Mouse (Mus musculus) heart, adult 2 months (tissue): ENCODE measurements around the gene Cdk14. TPM values are rescaled to one million over a fixed set of nuclear protein-coding genes. Genes with fewer than 3 reads are reported as not detected.

Experiments
- DNase-seq, 2 experiments: peaks; one replicate each; pipeline ENCODE4 v3.0.0; 2021
- H3K27ac ChIP-seq: fragments of 200-600 bp; 2 replicates; pipeline ENCODE4 v1.8.1; 2022
- H3K27me3 ChIP-seq: fragments of 200-500 bp; 2 replicates; pipeline ENCODE4 v1.6.1; 2012; ENCODE audit warnings: mild to moderate bottlenecking, low read length, inconsistent platforms, mixed read lengths; ENCODE audit not compliant: control insufficient read depth, insufficient read depth
- H3K36me3 ChIP-seq: fragments of 200-500 bp; 2 replicates; pipeline ENCODE4 v1.6.1; 2012; ENCODE audit warnings: low read length, inconsistent platforms; ENCODE audit not compliant: control insufficient read depth, insufficient read depth
- H3K4me1 ChIP-seq: fragments of 200-500 bp; 2 replicates; pipeline ENCODE4 v1.6.1; 2011; ENCODE audit warnings: low read length; ENCODE audit not compliant: control insufficient read depth, insufficient read depth
- H3K4me3 ChIP-seq: fragments of 200-600 bp; 2 replicates; pipeline ENCODE4 v1.8.1; 2022
- H3K79me2 ChIP-seq: fragments of 200-500 bp; replicated peaks from 2 replicates; pipeline ENCODE4 v1.6.1; 2012; ENCODE audit warnings: mild to moderate bottlenecking, inconsistent platforms, low read length, moderate library complexity, mixed read lengths; ENCODE audit not compliant: control insufficient read depth, insufficient read depth
- H3K9ac ChIP-seq: fragments of 200-500 bp; 2 replicates; pipeline ENCODE4 v1.6.1; 2012; ENCODE audit warnings: low read depth, mild to moderate bottlenecking, control low read depth, inconsistent platforms, low read length, mixed read lengths
- CTCF ChIP-seq: fragments of 200-600 bp; IDR thresholded peaks from 2 replicates; pipeline ENCODE4 v1.8.1; 2022; ENCODE audit warnings: antibody characterized with exemption, mild to moderate bottlenecking, moderate library complexity
- EP300 ChIP-seq: fragments of 200-500 bp; IDR thresholded peaks from 2 replicates; pipeline ENCODE4 v1.6.1; 2011; ENCODE audit warnings: low read depth, low read length, control low read depth; ENCODE audit not compliant: insufficient read depth
- POLR2A ChIP-seq: fragments of 200-500 bp; IDR thresholded peaks from 2 replicates; pipeline ENCODE4 v1.6.1; 2011; ENCODE audit warnings: mild to moderate bottlenecking, low read depth, low read length, control low read depth; ENCODE audit not compliant: insufficient read depth
- WGBS: fragments of 180-500 bp; shearing (Covaris S2); methylation state at CpG from one replicate; pipeline ENCODE4 v1.1.7; 2018; 5-methylcytosine and 5-hydroxymethylcytosine counted together
- intact Hi-C: fragments of 180-260 bp; cut with DNase I; formaldehyde crosslinking; loops from one replicate; pipeline ENCODE4 v1.15.1; 2025
- polyA plus RNA-seq: library from polyadenylated mRNA; depleted of rRNA; stranded (reverse); fragments of >200 nt; gene quantifications from 2 replicates; pipeline ENCODE4 v1.2.3, GENCODE M21; 2012
- total RNA-seq, 2 experiments: library from RNA; stranded (reverse); gene quantifications; 2 replicates each; pipeline ENCODE4 v1.2.3; 2021

The Cdk14 gene
- total and polyA plus RNA-seq, 3 experiments, result 2.7 to 8.1 (median 7.6) TPM

GRCm38 (mm10) chr5:5004740-5005139 lies 415.4 kb downstream of the Cdk14 start:
- Histone ChIP-seq H3K79me2 (no peaks in the 10 kb centered on the region), H3K9ac (no peak overlapping the region), H3K4me3 (no peak overlapping the region), H3K27ac (no peak overlapping the region), H3K27me3 (no peaks in the 10 kb centered on the region), H3K36me3 (no peaks in the 10 kb centered on the region), H3K4me1 (no peaks in the 10 kb centered on the region)
- TF ChIP-seq CTCF (no peak), POLR2A (no peak), EP300 (no peak)
- no peak for DNase-seq
- 95% methylated on average over 2 of the region's 2 CpGs for WGBS
- intact Hi-C loops, result no loop called here

GRCm38 (mm10) chr5:4993192-4993601 lies 426.9 kb downstream of the Cdk14 start:
- TF ChIP-seq POLR2A, result no peak
- TF ChIP-seq EP300, result no peak
- intact Hi-C loops, result no loop called here

GRCm38 (mm10) chr5:4991023-4991422 lies 429.1 kb downstream of the Cdk14 start:
- H3K36me3 ChIP-seq, result no peaks in the 10 kb centered on the region

More at GRCm38 (mm10) chr5:4993192-4993601, 426.9 kb downstream of the Cdk14 start:
- no peak overlapping the region for H3K9ac ChIP-seq
- H3K4me1 ChIP-seq, result no peaks in the 10 kb centered on the region; the same call in 1 of the 2 replicates
- H3K27me3 ChIP-seq, result no peaks in the 10 kb centered on the region
- no peaks in the 10 kb centered on the region for H3K79me2 ChIP-seq
- no peak overlapping the region for H3K27ac ChIP-seq
- WGBS, result 79% methylated on average over 4 of the region's 4 CpGs
- no peaks in the 10 kb centered on the region for H3K36me3 ChIP-seq
- DNase-seq, result no peak
- no peak overlapping the region for H3K4me3 ChIP-seq

GRCm38 (mm10) chr5:4990237-4990636 lies 429.9 kb downstream of the Cdk14 start:
- Histone ChIP-seq H3K27me3 (no peaks in the 10 kb centered on the region), H3K27ac (no peak overlapping the region), H3K4me3 (no peak overlapping the region), H3K4me1 (no peaks in the 10 kb centered on the region; the same call in 1 of the 2 replicates), H3K36me3 (no peaks in the 10 kb centered on the region), H3K9ac (no peak overlapping the region), H3K79me2 (no peaks in the 10 kb centered on the region)
- no peak for DNase-seq
- WGBS, result 82% methylated on average over 5 of the region's 5 CpGs
- intact Hi-C loops, result no loop called here
- TF ChIP-seq EP300 (no peak), POLR2A (no peak), CTCF (no peak)

More at GRCm38 (mm10) chr5:4991023-4991422, 429.1 kb downstream of the Cdk14 start:
- no peaks in the 10 kb centered on the region for H3K27me3 ChIP-seq
- TF ChIP-seq CTCF (no peak), POLR2A (no peak), EP300 (no peak)
- DNase-seq, result no peak
- H3K79me2 ChIP-seq, result no peaks in the 10 kb centered on the region
- intact Hi-C loops, result no loop called here
- no peak overlapping the region for H3K4me3 ChIP-seq
- WGBS, result 79% methylated on average over 2 of the region's 2 CpGs
- H3K9ac ChIP-seq, result no peak overlapping the region
- H3K4me1 ChIP-seq, result no peaks in the 10 kb centered on the region; the same call in 1 of the 2 replicates
- H3K27ac ChIP-seq, result no peak overlapping the region

GRCm38 (mm10) chr5:4986181-4986580 lies 433.9 kb downstream of the Cdk14 start:
- 92% methylated on average over 2 of the region's 2 CpGs for WGBS
- H3K27ac ChIP-seq, result no peak overlapping the region
- H3K4me1 ChIP-seq, result no peaks in the 10 kb centered on the region
- DNase-seq, result no peak
- intact Hi-C loops, result no loop called here
- H3K36me3 ChIP-seq, result no peaks in the 10 kb centered on the region
- H3K79me2 ChIP-seq, result no peaks in the 10 kb centered on the region
- H3K27me3 ChIP-seq, result no peaks in the 10 kb centered on the region
- H3K4me3 ChIP-seq, result no peak overlapping the region
- H3K9ac ChIP-seq, result no peak overlapping the region
- no peak for TF ChIP-seq CTCF
- TF ChIP-seq POLR2A, result no peak
- TF ChIP-seq EP300, result no peak

GRCm38 (mm10) chr5:4979551-4979950 lies 440.6 kb downstream of the Cdk14 start:
- 46% methylated on average over 4 of the region's 4 CpGs for WGBS
- H3K4me1 ChIP-seq, result no peaks in the 10 kb centered on the region
- no peak overlapping the region for H3K4me3 ChIP-seq
- H3K9ac ChIP-seq, result no peak overlapping the region
- H3K79me2 ChIP-seq, result no peaks in the 10 kb centered on the region
- no peaks in the 10 kb centered on the region for H3K27me3 ChIP-seq
- no peak for DNase-seq
- H3K27ac ChIP-seq, result no peak overlapping the region
- intact Hi-C loops, result no loop called here
- TF ChIP-seq CTCF (no peak), EP300 (no peak), POLR2A (no peak)
- no peaks in the 10 kb centered on the region for H3K36me3 ChIP-seq
